Mouse (Mus musculus) stomach, postnatal 0 days (tissue): ENCODE measurements around the gene Ambra1. TPM values are rescaled to one million over a fixed set of nuclear protein-coding genes. Genes with fewer than 3 reads are reported as not detected.

ENCODE experiments used
- ATAC-seq: fragments of 200-750 bp; cut with Nextera tagmentation; 2 replicates; pipeline ENCODE4 v1.8.0; 2017; ENCODE audit not compliant: low FRiP score, low TSS enrichment
- DNase-seq: peaks from one replicate; pipeline ENCODE4 v3.0.0-alpha.2; 2016; ENCODE audit warnings: low spot score
- H3K27ac ChIP-seq: fragments of 300-500 bp; sonication (generic); replicated peaks from 2 replicates; pipeline ENCODE4 v1.5.1; 2014; ENCODE audit warnings: mild to moderate bottlenecking, control low read depth
- H3K27me3 ChIP-seq: fragments of 300-500 bp; sonication (generic); 2 replicates; pipeline ENCODE4 v1.6.1; 2014; ENCODE audit warnings: low read length; ENCODE audit not compliant: control insufficient read depth, insufficient read depth
- H3K36me3 ChIP-seq: fragments of 300-500 bp; sonication (generic); 2 replicates; pipeline ENCODE4 v1.6.1; 2014; ENCODE audit warnings: low read length, mixed read lengths; ENCODE audit not compliant: control insufficient read depth, insufficient read depth
- H3K4me1 ChIP-seq: fragments of 300-500 bp; sonication (generic); replicated peaks from 2 replicates; pipeline ENCODE4 v1.6.1; 2014; ENCODE audit warnings: antibody characterized with exemption; ENCODE audit not compliant: control insufficient read depth, insufficient read depth
- H3K4me2 ChIP-seq: fragments of 300-500 bp; sonication (generic); replicated peaks from 2 replicates; pipeline ENCODE4 v1.6.1; 2014; ENCODE audit warnings: low read depth, mild to moderate bottlenecking, control low read depth, moderate library complexity
- H3K4me3 ChIP-seq: fragments of 300-500 bp; sonication (generic); 2 replicates; pipeline ENCODE4 v1.5.1; 2014; ENCODE audit warnings: low read depth, low read length, control low read depth
- H3K9ac ChIP-seq: fragments of 300-500 bp; sonication (generic); 2 replicates; pipeline ENCODE4 v1.6.1; 2014; ENCODE audit warnings: mild to moderate bottlenecking, low read length, control low read depth, mixed read lengths
- H3K9me3 ChIP-seq: fragments of 300-500 bp; sonication (generic); 2 replicates; pipeline ENCODE4 v1.6.1; 2016; ENCODE audit warnings: low read length; ENCODE audit not compliant: control insufficient read depth
- CTCF ChIP-seq: IDR thresholded peaks from 2 replicates; pipeline ENCODE4 v1.5.1; 2016; ENCODE audit warnings: antibody characterized with exemption, low read depth, mild to moderate bottlenecking, moderate library complexity
- EP300 ChIP-seq: optimal IDR thresholded peaks from 2 replicates; pipeline ENCODE3; 2016; ENCODE audit warnings: antibody characterized with exemption
- WGBS: fragments of 180-500 bp; shearing (Covaris S2); extraction: QIAGEN DNeasy Blood & Tissue Kit; methylation state at CpG from one replicate; pipeline ENCODE4 v1.1.7; 2014; 5-methylcytosine and 5-hydroxymethylcytosine counted together
- polyA plus RNA-seq: library from polyadenylated mRNA; unstranded; fragments of >200 nt; fragmentation: Nextera tagmentation; extraction: Ambion mirVana; gene quantifications from 2 replicates; pipeline ENCODE4 v1.2.1, GENCODE M21; 2015

Ambra1 gene
- polyA plus RNA-seq, 1 experiment from 2014 or later, result 5.7 TPM

DNA sequence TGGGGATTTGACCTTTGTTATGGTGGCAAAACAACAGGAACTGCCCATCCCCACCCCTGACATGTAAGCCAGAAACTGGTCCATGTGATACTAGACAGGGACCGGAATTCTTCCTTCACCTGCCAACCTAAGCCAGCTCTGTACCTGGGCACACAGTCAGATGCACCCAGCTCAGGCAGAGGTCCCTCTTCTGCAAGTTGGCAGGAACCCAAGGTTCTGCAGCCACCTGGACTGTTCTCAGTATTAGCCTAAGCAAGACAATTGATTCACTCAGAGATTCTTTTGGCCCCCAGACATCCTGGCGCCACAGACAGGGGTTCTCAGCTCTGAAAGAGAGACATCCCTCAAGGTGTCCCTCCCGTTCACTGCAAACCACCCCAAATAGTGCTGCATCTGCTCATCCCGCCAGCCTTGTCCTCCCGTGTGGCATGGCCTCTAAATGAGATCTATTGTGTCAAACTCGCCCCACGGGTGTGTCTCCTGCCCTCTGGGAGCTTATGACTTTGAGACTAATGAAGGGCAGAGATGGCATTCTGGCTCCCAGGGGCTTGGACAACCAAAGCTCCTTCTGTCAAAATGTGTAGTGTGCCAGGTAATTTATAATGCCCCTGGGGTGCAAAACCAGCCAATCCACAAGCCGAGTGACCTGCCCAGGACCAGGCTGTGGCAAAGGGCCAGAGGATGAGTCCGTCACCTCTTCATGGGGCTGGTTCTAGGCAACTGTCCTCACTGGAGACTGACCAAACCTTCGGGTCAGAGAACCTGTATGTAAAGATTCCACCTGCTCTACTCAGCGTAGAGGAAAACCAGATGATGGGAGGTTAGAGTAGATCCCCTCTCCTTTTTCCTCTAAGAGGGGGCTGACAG, 229.8 kb downstream of the Ambra1 start:
- Histone ChIP-seq H3K4me1 (peaks cover 6% of the 10 kb centered on the region; the same call in 1 of the 2 replicates), H3K9me3 (no peaks in the 10 kb centered on the region), H3K36me3 (no peaks in the 10 kb centered on the region), H3K27ac (no peak overlapping the region), H3K4me3 (no peak overlapping the region), H3K27me3 (no peaks in the 10 kb centered on the region), H3K9ac (no peak overlapping the region), H3K4me2 (no peak overlapping the region)
- WGBS, result 72% methylated on average over 11 of the region's 11 CpGs
- no peak for TF ChIP-seq EP300
- DNase-seq (no peak), ATAC-seq (no peak)

GRCm38 (mm10) chr2:91960459-91960858, 230.5 kb downstream of the Ambra1 start:
- Histone ChIP-seq H3K4me3 (no peak overlapping the region), H3K9ac (no peak overlapping the region), H3K4me2 (no peak overlapping the region), H3K36me3 (no peaks in the 10 kb centered on the region), H3K27me3 (no peaks in the 10 kb centered on the region), H3K4me1 (peaks cover 6% of the 10 kb centered on the region; the same call in 1 of the 2 replicates), H3K27ac (no peak overlapping the region), H3K9me3 (no peaks in the 10 kb centered on the region)
- DNase-seq (no peak), ATAC-seq (no peak)
- TF ChIP-seq EP300 (no peak), CTCF (no peak)
- WGBS, result 90% methylated on average over 5 of the region's 5 CpGs

DNA sequence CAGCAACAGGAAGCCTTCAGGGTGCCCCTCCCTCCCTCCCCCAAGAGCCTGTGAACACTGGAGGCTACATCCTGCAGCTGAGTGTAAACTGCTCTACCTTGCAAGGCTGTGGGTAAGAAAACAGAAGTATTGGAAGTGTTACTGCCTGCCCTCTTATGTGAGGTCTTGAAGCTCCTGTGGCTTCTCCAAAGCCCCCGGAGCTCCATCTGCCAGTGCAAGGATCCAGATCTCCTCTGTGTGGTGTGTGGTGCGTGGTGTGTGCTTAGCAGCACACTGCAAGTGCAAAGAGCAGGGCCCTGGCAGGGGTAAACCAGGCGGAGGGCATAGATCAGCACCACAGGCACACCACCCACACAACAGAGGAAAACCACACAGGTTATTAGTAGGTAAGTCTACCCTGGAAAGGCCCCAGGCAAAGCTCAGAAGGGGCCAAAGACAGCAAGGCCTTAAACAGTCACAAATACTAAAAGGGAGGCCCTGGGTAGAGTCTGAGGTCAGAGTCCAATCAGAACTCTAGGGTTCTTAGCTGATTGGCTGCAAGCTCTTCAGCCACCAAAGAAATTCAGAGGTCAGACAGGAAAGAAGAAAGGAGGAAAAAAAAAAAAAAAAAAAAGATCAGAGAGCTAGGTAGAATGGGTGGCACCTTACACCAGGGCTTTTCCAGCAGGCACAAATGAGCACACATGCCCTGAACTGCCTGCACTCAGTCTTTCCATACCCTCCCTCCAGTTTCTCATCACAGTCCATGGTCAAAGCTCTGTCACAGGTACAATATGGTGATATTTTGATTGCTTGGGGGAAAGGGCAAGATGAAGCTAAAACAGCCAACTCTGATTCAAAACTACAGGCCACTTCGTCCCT, 232.2 kb downstream of the Ambra1 start:
- ATAC-seq, result peak; percentile 39; the same call in 1 of the 2 replicates
- Histone ChIP-seq H3K27me3 (no peaks in the 10 kb centered on the region), H3K4me2 (peak overlapping the region; percentile 86), H3K4me1 (peaks cover 6% of the 10 kb centered on the region; the same call in 1 of the 2 replicates), H3K9ac (peak overlapping the region; percentile 90), H3K9me3 (no peaks in the 10 kb centered on the region), H3K4me3 (peak overlapping the region; percentile 83), H3K27ac (peak overlapping the region; percentile 88), H3K36me3 (no peaks in the 10 kb centered on the region)
- WGBS, result 52% methylated on average over 4 of the region's 4 CpGs
- peak; percentile 59 for DNase-seq
- TF ChIP-seq EP300, result no peak
- TF ChIP-seq CTCF, result no peak

DNA sequence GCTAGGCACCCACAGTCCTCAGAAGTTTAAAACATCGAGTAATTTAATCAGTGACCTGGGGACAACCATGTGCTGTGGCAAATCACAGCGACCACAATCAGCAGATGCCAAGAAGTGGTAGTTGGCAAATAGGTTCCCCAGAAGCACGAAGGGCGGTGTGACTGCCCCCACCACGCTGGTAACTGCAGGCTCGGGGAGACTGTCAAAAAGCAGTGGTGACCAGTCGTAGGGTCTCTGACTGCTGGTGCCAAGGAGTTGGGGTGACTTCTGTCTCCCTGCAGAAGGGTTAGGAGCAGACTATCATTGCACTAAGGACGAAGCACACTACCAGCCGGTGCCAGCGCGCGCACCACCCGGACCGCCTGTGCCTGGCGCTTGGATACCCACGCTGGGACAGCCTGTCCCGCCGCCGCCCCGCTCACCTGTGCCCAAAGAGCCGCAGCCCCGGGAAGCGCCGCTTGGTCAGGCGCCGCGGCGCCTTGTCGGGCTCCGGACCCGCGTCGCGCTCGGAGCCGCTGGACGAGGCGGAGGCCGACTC, 233.0 kb downstream of the Ambra1 start:
- Histone ChIP-seq H3K9me3 (no peaks in the 10 kb centered on the region), H3K9ac (peak overlapping the region; percentile 90), H3K4me3 (peak overlapping the region; percentile 83), H3K36me3 (no peaks in the 10 kb centered on the region), H3K27ac (peak overlapping the region; percentile 88), H3K4me2 (peak overlapping the region; percentile 86), H3K4me1 (peaks cover 6% of the 10 kb centered on the region; the same call in 1 of the 2 replicates), H3K27me3 (no peaks in the 10 kb centered on the region)
- TF ChIP-seq EP300, result no peak
- WGBS, result under 1% methylated on average over 29 of the region's 39 CpGs
- ATAC-seq, result peak; percentile 38
- DNase-seq, result peak; percentile 56

- Histone ChIP-seq H3K4me1 (peaks cover 6% of the 10 kb centered on the region; the same call in 1 of the 2 replicates), H3K9me3 (no peaks in the 10 kb centered on the region), H3K36me3 (no peaks in the 10 kb centered on the region), H3K4me3 (peak overlapping the region; percentile 83), H3K4me2 (peak overlapping the region; percentile 86), H3K9ac (peak overlapping the region; percentile 90), H3K27ac (peak overlapping the region; percentile 88), H3K27me3 (no peaks in the 10 kb centered on the region)
- DNase-seq (peak; percentile 98), ATAC-seq (peak; percentile 94)
- peak; percentile 84 for TF ChIP-seq CTCF
- no peak for TF ChIP-seq EP300
- WGBS, result under 1% methylated on average over 50 of the region's 57 CpGs
Measured at GRCm38 (mm10) chr2:91963443-91963932, 233.6 kb downstream of the Ambra1 start.
